Mouse (Mus musculus): ENCODE measurements around the gene Eef2k. TPM values are rescaled to one million over a fixed set of nuclear protein-coding genes. Genes with fewer than 3 reads are reported as not detected.

Gene Eef2k
- total RNA-seq, 2 experiments from 2014 or later = 53.1 to 88.8 TPM

GRCm38 (mm10) chr7:120834426-120834825 is 8.2 kb upstream of the Eef2k start:
- DNase-seq = no peak
- H3K27ac ChIP-seq = peak overlapping the region; percentile 92
- intact Hi-C loops (cut with DNase I) = loop anchor here (10.0 kb wide), 1 partner anchor 280 kb away; no protein-coding TSS in a partner anchor
- H3K4me3 ChIP-seq = peak overlapping the region; percentile 84
- no peak for TF ChIP-seq CTCF (IDR thresholded peaks at IDR 0.05)

- intact Hi-C loops (cut with DNase I) = loop anchor here (1.0 to 10.0 kb wide), 3 partner anchors 82 to 280 kb away; partner anchors contain the start of genes Mettl9 and Polr3e
- H3K27ac ChIP-seq = peak overlapping the region; percentile 92
- DNase-seq = peak; percentile 69
- TF ChIP-seq CTCF (IDR thresholded peaks at IDR 0.05) = no peak
- H3K4me3 ChIP-seq = peak overlapping the region; percentile 84
Measured at GRCm38 (mm10) chr7:120834863-120835372, 7.7 kb upstream of the Eef2k start.

GRCm38 (mm10) chr7:120835449-120836359 is 6.9 kb upstream of the Eef2k start:
- peak; percentile 93 for DNase-seq
- intact Hi-C loops (cut with DNase I) = loop anchor here (1.0 to 10.0 kb wide), 3 partner anchors 82 to 279 kb away; partner anchors contain the start of genes Mettl9 and Polr3e
- Histone ChIP-seq H3K27ac (peak overlapping the region; percentile 92), H3K4me3 (peak overlapping the region; percentile 84)
- peak; percentile 99; the same call in 1 of the 2 replicates for TF ChIP-seq CTCF (IDR thresholded peaks at IDR 0.05)

GRCm38 (mm10) chr7:120836361-120836760 is 6.3 kb upstream of the Eef2k start:
- Histone ChIP-seq H3K27ac (peak overlapping the region; percentile 92), H3K4me3 (peak overlapping the region; percentile 84)
- DNase-seq = no peak
- intact Hi-C loops (cut with DNase I) = loop anchor here (5.0 to 10.0 kb wide), 2 partner anchors 196 to 278 kb away; partner anchors contain the start of gene Mettl9
- TF ChIP-seq CTCF (IDR thresholded peaks at IDR 0.05) = no peak

- H3K27ac ChIP-seq = peak overlapping the region; percentile 99
- intact Hi-C loops (cut with DNase I) = loop anchor here (5.0 to 10.0 kb wide), 2 partner anchors 194 to 276 kb away; partner anchors contain the start of gene Mettl9
- DNase-seq = peak; percentile 84
- no peak for TF ChIP-seq CTCF (IDR thresholded peaks at IDR 0.05)
- H3K4me3 ChIP-seq = no peak overlapping the region
Measured at GRCm38 (mm10) chr7:120838436-120839160, 4.0 kb upstream of the Eef2k start.

GRCm38 (mm10) chr7:120839786-120840185 is 2.8 kb upstream of the Eef2k start:
- DNase-seq = peak; percentile 80
- no peak for TF ChIP-seq CTCF (IDR thresholded peaks at IDR 0.05)
- intact Hi-C loops (cut with DNase I) = loop anchor here (5.0 to 10.0 kb wide), 2 partner anchors 193 to 275 kb away; partner anchors contain the start of gene Mettl9
- Histone ChIP-seq H3K4me3 (no peak overlapping the region), H3K27ac (peak overlapping the region; percentile 99)

- Histone ChIP-seq H3K4me3 (peak overlapping the region; percentile 96), H3K27ac (peak overlapping the region; percentile 99)
- DNase-seq = peak; percentile 94
- TF ChIP-seq CTCF (IDR thresholded peaks at IDR 0.05) = no peak
- intact Hi-C loops (cut with DNase I) = no loop called here
Measured at GRCm38 (mm10) chr7:120843037-120843621, 498 bp downstream of the Eef2k start.

GRCm38 (mm10) chr7:120843852-120844435 is 1.3 kb downstream of the Eef2k start:
- no peak for DNase-seq
- no peak for TF ChIP-seq CTCF (IDR thresholded peaks at IDR 0.05)
- H3K27ac ChIP-seq = peak overlapping the region; percentile 99
- intact Hi-C loops (cut with DNase I) = no loop called here
- peak overlapping the region; percentile 96 for H3K4me3 ChIP-seq

- peak overlapping the region; percentile 99 for H3K27ac ChIP-seq
- peak overlapping the region; percentile 96 for H3K4me3 ChIP-seq
- no peak for TF ChIP-seq CTCF (IDR thresholded peaks at IDR 0.05)
- no peak for DNase-seq
- intact Hi-C loops (cut with DNase I) = loop anchor here (5.0 kb wide), 1 partner anchor 43 kb away; no protein-coding TSS in a partner anchor
Measured at GRCm38 (mm10) chr7:120844689-120845088, 2.1 kb downstream of the Eef2k start.

- Histone ChIP-seq H3K27ac (peak overlapping the region; percentile 53), H3K4me3 (no peak overlapping the region)
- intact Hi-C loops (cut with DNase I) = loop anchor here (5.0 kb wide), 1 partner anchor 38 kb away; no protein-coding TSS in a partner anchor
- no peak for DNase-seq
- no peak for TF ChIP-seq CTCF (IDR thresholded peaks at IDR 0.05)
Measured at GRCm38 (mm10) chr7:120848831-120849512, 6.3 kb downstream of the Eef2k start.

GRCm38 (mm10) chr7:120850165-120850564 is 7.5 kb downstream of the Eef2k start:
- DNase-seq = no peak
- Histone ChIP-seq H3K27ac (peak overlapping the region; percentile 93), H3K4me3 (no peak overlapping the region)
- no peak for TF ChIP-seq CTCF (IDR thresholded peaks at IDR 0.05)
- intact Hi-C loops (cut with DNase I) = no loop called here
